Mouse (Mus musculus): Measurements from ENCODE around the gene Atf7ip.

GRCm38 (mm10) chr6:136629639-136630038 is 123.7 kb downstream of the Atf7ip start:
- TF ChIP-seq CTCF (IDR thresholded peaks at IDR 0.05; ENCODE audit: control insufficient read depth, insufficient read depth, insufficient read length) (no peak), MYOG (IDR thresholded peaks at IDR 0.05; ENCODE audit: control insufficient read depth, extremely low read depth, insufficient read length) (no peak), USF1 (IDR thresholded peaks at IDR 0.05; ENCODE audit: low read depth) (no peak), CEBPB (IDR thresholded peaks at IDR 0.05; ENCODE audit: low read depth) (no peak)
